Mouse (Mus musculus) heart, embryonic 16.5 days (tissue): Measurements from ENCODE around the gene Stxbp1. TPM values are rescaled to one million over a fixed set of nuclear protein-coding genes. Genes with fewer than 3 reads are reported as not detected.

ENCODE experiments used
- ATAC-seq: fragments of 200-750 bp; cut with Nextera tagmentation; replicated peaks from 2 replicates; pipeline ENCODE4 v1.8.0; 2017; ENCODE audit warnings: moderate number of reproducible peaks; ENCODE audit not compliant: insufficient read depth, low FRiP score; ENCODE audit errors: extremely low read depth
- H3K27ac ChIP-seq: fragments of 300-500 bp; sonication (generic); 2 replicates; pipeline ENCODE4 v1.5.1; 2014; ENCODE audit warnings: mild to moderate bottlenecking, low read length, control low read depth, moderate library complexity
- H3K27me3 ChIP-seq: fragments of 300-500 bp; sonication (generic); 2 replicates; pipeline ENCODE4 v1.6.1; 2014; ENCODE audit warnings: low read length, mixed read lengths; ENCODE audit not compliant: control insufficient read depth, insufficient read depth
- H3K36me3 ChIP-seq: fragments of 300-500 bp; sonication (generic); 2 replicates; pipeline ENCODE4 v1.6.1; 2014; ENCODE audit not compliant: control insufficient read depth, insufficient read depth
- H3K4me1 ChIP-seq: fragments of 300-500 bp; sonication (generic); 2 replicates; pipeline ENCODE4 v1.6.1; 2014; ENCODE audit warnings: low read length, mixed read lengths; ENCODE audit not compliant: control insufficient read depth, insufficient read depth
- H3K4me2 ChIP-seq: fragments of 300-500 bp; sonication (generic); 2 replicates; pipeline ENCODE4 v1.6.1; 2014; ENCODE audit warnings: low read depth, mild to moderate bottlenecking, control low read depth, low read length
- H3K4me3 ChIP-seq: fragments of 300-500 bp; sonication (generic); 2 replicates; pipeline ENCODE4 v1.5.1; 2014; ENCODE audit warnings: mild to moderate bottlenecking, control low read depth, low read length
- H3K9ac ChIP-seq: fragments of 300-500 bp; sonication (generic); 2 replicates; pipeline ENCODE4 v1.6.1; 2014; ENCODE audit warnings: low read length, control low read depth
- H3K9me3 ChIP-seq: fragments of 300-500 bp; sonication (generic); replicated peaks from 2 replicates; pipeline ENCODE4 v1.6.1; 2016; ENCODE audit warnings: low read length; ENCODE audit not compliant: control insufficient read depth
- WGBS: fragments of 180-500 bp; shearing (Covaris S2); extraction: QIAGEN DNeasy Blood & Tissue Kit; methylation state at CpG from one replicate; pipeline ENCODE4 v1.1.7; 2014; 5-methylcytosine and 5-hydroxymethylcytosine counted together
- polyA plus RNA-seq: library from polyadenylated mRNA; unstranded; fragments of >200 nt; fragmentation: Nextera tagmentation; extraction: Ambion mirVana; gene quantifications from 2 replicates; pipeline ENCODE4 v1.2.1, GENCODE M21; 2015

The Stxbp1 gene
- polyA plus RNA-seq, 1 experiment from 2014 or later: 29.2 TPM

DNA sequence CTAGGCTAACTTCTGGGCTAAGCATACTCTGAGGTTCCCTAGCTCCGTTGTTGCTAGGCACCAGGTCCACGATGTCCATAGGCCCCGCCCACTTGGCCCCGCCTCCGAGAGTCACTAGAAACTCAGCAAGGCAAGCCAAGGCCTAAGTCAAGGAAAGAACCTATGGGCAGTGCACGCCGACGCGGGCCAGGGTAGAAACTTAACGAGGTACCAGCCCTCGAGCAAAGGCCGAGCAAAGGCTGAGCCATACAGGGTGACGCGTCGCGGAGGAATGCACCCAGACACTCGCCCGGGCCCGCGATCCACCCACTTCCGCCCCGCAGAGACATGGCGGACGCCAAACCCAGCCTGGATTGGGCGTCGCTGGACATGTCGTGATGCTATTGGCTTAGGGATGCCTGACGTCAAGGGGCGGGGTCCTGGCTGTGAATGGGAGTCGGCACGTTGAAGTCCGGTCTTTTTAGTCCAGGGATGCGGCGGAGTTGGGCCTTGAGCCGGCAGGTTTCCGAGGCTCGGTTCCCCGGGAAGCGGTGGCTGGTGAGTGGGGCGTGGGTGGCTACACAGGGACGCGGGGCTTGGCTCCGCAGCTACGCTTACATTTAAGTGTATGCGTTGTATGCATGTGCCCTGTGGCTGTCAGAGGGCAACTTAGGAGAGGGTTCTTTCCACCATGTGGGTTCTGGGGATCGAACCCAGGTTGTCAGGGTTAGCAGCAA is 71.5 kb downstream of the Stxbp1 start, which contains the start of the genes Ttc16 and Ptrh1:
Gene Ttc16 (minus strand): TSS at position 275 of the 716 bp plus-strand sequence.
Gene Ptrh1 (plus strand): TSS at position 428 of the 716 bp plus-strand sequence.
- ATAC-seq: peak; percentile 96
- H3K27ac ChIP-seq: peak within 1 kb of the TSS; percentile 38; the same call in 1 of the 2 replicates
- H3K4me3 ChIP-seq: peak within 1 kb of the TSS; percentile 58
- H3K4me1 ChIP-seq: peaks cover 8% of the 10 kb centered on the region
- under 1% methylated on average over 46 of the region's 46 CpGs for WGBS
- H3K27me3 ChIP-seq: no peaks in the 10 kb centered on the region
- peak within 1 kb of the TSS; percentile 49 for H3K9ac ChIP-seq
- H3K36me3 ChIP-seq: no peaks in the 10 kb centered on the region
- peak within 1 kb of the TSS; percentile 76 for H3K4me2 ChIP-seq
- H3K9me3 ChIP-seq: no peaks in the 10 kb centered on the region

DNA sequence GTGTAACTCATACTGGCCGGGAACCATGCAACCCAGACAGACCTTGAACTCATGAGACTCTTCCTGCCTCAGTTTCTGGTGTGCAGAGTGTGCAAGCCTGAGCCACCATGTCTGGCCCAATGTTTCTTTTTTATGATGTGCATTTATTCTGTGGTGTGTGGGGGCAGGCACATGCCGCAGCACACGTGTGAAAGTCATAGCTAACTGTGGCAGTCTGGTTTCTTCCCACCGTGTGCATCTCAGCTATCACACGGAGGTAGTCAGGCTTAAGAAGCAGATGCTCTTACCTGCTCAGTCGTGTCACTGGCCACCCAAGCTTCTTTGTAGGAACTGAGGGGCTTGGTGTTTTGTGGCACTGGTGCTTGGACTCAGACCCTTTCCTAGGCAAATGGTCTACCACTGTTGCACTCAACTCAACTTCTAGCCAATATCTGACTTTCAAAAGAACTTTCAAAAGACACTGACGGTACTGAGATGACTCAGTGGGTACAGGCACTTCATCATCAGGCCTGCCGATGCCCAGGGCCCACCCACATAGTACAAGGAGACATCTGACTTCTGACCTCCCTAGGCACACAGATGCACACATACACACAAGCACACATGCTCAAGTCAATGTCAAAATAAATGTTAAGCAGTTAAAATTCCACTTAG is 74.3 kb downstream of the Stxbp1 start:
- WGBS: 77% methylated on average over 8 of the region's 8 CpGs
- no peak overlapping the region for H3K4me3 ChIP-seq
- H3K27ac ChIP-seq: no peak overlapping the region
- H3K4me1 ChIP-seq: peaks cover 8% of the 10 kb centered on the region
- H3K4me2 ChIP-seq: no peak overlapping the region
- H3K9ac ChIP-seq: no peak overlapping the region
- no peaks in the 10 kb centered on the region for H3K27me3 ChIP-seq
- no peaks in the 10 kb centered on the region for H3K9me3 ChIP-seq
- ATAC-seq: no peak
- H3K36me3 ChIP-seq: no peaks in the 10 kb centered on the region

DNA sequence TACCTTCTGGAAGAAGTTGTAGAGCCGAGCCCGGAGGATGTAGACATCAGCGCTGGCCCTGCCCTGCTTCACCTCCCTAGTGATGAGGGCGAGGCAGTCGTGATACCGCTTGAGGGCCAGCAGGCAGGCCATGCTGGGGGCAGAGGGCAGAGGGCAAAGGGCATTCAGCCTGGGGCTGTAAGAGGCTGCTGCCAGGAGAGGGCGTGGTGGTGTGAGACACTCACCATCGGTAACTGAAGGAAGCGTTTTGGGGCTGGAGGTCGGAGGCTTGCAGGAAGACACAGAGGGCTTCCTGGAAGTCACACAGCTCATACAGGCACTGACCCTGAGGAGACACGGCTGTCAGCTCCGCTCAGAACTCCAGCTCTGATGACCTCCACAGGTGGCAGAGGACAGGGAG is 75.2 kb downstream of the Stxbp1 start:
- 26% methylated on average over 12 of the region's 12 CpGs for WGBS
- no peak overlapping the region for H3K4me3 ChIP-seq
- H3K9ac ChIP-seq: no peak overlapping the region
- no peaks in the 10 kb centered on the region for H3K36me3 ChIP-seq
- H3K4me2 ChIP-seq: no peak overlapping the region
- H3K4me1 ChIP-seq: peaks cover 8% of the 10 kb centered on the region
- ATAC-seq: no peak
- H3K27ac ChIP-seq: no peak overlapping the region
- no peaks in the 10 kb centered on the region for H3K27me3 ChIP-seq
- H3K9me3 ChIP-seq: no peaks in the 10 kb centered on the region

- no peak overlapping the region for H3K9ac ChIP-seq
- H3K4me3 ChIP-seq: no peak overlapping the region
- H3K36me3 ChIP-seq: no peaks in the 10 kb centered on the region
- no peak overlapping the region for H3K4me2 ChIP-seq
- H3K4me1 ChIP-seq: no peaks in the 10 kb centered on the region
- ATAC-seq: no peak
- WGBS: 84% methylated on average over 5 of the region's 5 CpGs
- no peaks in the 10 kb centered on the region for H3K9me3 ChIP-seq
- H3K27ac ChIP-seq: no peak overlapping the region
- no peaks in the 10 kb centered on the region for H3K27me3 ChIP-seq
Observed at GRCm38 (mm10) chr2:32769327-32770085, 77.5 kb downstream of the Stxbp1 start.

GRCm38 (mm10) chr2:32768661-32769285 is 78.3 kb downstream of the Stxbp1 start:
- Histone ChIP-seq H3K9ac (no peak overlapping the region), H3K4me3 (no peak overlapping the region), H3K9me3 (no peaks in the 10 kb centered on the region), H3K4me2 (no peak overlapping the region), H3K27me3 (no peaks in the 10 kb centered on the region), H3K27ac (no peak overlapping the region), H3K36me3 (no peaks in the 10 kb centered on the region), H3K4me1 (no peaks in the 10 kb centered on the region)
- 50% methylated on average over 19 of the region's 19 CpGs for WGBS
- ATAC-seq: no peak

DNA sequence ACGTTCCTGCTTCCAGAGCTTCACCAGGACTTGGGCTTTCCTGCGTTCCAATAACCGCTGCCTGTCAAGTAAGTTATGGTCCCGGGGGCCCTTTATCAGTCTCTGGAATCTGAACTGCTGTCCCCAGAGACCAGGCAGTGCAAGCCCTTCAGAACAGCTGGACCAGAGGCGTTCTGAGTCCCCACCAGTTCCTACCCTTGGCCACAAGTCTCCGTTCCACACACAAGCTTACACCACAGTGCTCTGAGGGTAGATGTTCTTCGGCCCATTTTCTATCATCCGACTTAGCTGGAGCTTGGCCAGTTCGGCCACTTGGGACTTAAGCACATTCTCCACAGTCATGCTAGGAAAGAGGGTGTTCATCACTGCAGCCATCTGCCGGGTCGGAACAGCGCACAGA is 79.8 kb downstream of the Stxbp1 start:
- no peak overlapping the region for H3K4me2 ChIP-seq
- no peak overlapping the region for H3K4me3 ChIP-seq
- WGBS: 70% methylated on average over 12 of the region's 12 CpGs
- H3K9ac ChIP-seq: no peak overlapping the region
- no peak for ATAC-seq
- H3K4me1 ChIP-seq: no peaks in the 10 kb centered on the region
- no peaks in the 10 kb centered on the region for H3K27me3 ChIP-seq
- H3K9me3 ChIP-seq: no peaks in the 10 kb centered on the region
- H3K36me3 ChIP-seq: no peaks in the 10 kb centered on the region
- H3K27ac ChIP-seq: no peak overlapping the region

DNA sequence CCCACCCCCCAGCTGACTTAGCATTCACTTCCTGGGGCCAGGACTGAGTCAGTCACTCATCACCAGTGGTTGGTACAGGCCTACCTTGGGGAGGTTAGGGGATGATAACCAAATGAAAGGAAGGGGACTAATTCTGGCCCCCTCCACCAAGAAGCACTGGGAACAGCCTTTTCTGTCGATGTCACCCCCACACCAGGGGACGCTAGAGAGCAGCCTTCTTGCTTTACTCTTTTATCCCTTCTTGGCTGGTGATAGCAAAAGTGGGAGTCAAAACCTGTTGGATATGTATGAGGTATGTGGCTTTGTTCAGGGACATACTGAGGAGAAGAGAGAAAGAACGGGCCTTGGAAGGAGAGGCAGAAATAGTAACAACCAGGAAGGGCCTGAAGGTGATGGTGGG is 83.7 kb downstream of the Stxbp1 start:
- 64% methylated on average over 3 of the region's 3 CpGs for WGBS
- no peak overlapping the region for H3K4me2 ChIP-seq
- ATAC-seq: no peak

DNA sequence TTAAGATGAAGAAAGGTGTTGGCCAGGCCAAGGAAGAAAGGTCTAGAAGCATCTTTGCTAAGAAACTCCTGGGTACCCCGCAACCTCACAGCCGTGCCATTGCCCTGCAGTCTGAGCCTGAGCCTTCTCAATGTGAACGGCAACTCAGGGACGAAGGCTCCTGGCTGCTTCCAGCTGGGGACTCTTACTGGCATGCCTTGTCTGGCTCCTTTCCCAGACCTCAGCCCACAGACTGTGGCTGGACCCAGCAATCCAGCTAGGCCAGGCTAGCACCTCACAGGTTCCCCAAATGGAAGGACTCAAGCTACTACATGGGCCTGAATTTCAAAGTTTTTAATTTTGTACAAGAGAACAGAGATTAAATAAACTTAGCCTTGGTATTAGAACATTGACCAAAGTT is 85.2 kb downstream of the Stxbp1 start:
- no peak overlapping the region for H3K4me2 ChIP-seq
- WGBS: 65% methylated on average over 4 of the region's 4 CpGs
- ATAC-seq: no peak
- H3K36me3 ChIP-seq: 0 out of 2 replicates have a peak, but pooled peaks cover 3% of the 10 kb centered on the region
- H3K9ac ChIP-seq: no peak overlapping the region
- no peaks in the 10 kb centered on the region for H3K27me3 ChIP-seq
- H3K27ac ChIP-seq: no peak overlapping the region
- H3K4me3 ChIP-seq: no peak overlapping the region
- H3K9me3 ChIP-seq: no peaks in the 10 kb centered on the region
- peaks cover 3% of the 10 kb centered on the region; the same call in 1 of the 2 replicates for H3K4me1 ChIP-seq

More for the DNA sequence above, 83.7 kb downstream of the Stxbp1 start:
- Histone ChIP-seq H3K27me3 (no peaks in the 10 kb centered on the region), H3K27ac (no peak overlapping the region), H3K36me3 (0 out of 2 replicates have a peak, but pooled peaks cover 3% of the 10 kb centered on the region), H3K4me3 (no peak overlapping the region), H3K4me1 (no peaks in the 10 kb centered on the region), H3K9ac (no peak overlapping the region), H3K9me3 (no peaks in the 10 kb centered on the region)
